Mouse (Mus musculus): ENCODE measurements at regions not wholly inside any gene's neighbourhood (a gene's known extent, or its start where the extent isn't known, plus 50 kb on each side); places are given as distances from the start of the nearest gene placed in this dataset.
"Not testable (repeated sequence)": the region's sequence is repeated elsewhere in the genome, so short reads cannot be mapped to it uniquely, and the experiment has no call there.

GRCm38 (mm10) chr14:58300411-58300887 lies 230.1 kb downstream of the Fgf9 start:
- no peaks in the 10 kb centered on the region for H3K27me3 ChIP-seq (ENCODE audit: insufficient read depth, low read length)

DNA sequence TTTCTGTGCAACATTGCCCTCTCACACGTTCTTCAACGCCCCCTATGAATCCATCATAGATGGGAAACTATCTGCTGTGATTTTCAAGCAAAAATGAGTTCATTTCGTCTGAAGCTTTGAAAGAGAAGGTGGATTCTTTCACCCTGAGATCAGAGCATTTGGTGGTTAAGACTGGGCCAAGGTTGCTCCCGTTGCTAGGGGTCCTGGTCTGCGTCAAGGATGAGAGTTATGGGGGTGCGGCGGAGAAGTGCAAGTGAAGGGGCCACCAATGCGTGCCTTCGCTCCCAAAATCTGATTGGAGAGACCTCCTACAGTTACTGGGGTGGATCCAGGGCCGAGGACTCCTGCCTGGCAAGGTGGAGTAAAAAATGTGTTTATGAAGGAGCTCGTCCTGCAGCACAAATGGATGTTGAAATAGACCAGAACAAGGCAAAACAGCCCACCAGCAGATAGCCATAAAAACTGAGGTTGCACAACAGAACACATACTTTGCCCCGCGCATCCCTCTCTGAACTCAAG lies 215.7 kb downstream of the Fgf9 start:
- no peak overlapping the region for H3K4me3 ChIP-seq (ENCODE audit: low read length)
- no peak for TF ChIP-seq CTCF (IDR thresholded peaks at IDR 0.05; ENCODE audit: low read depth)
- 79% methylated on average over 13 of the region's 13 CpGs for WGBS
- no peaks in the 10 kb centered on the region for H3K36me3 ChIP-seq (ENCODE audit: insufficient read depth, low read length)
- H3K4me1 ChIP-seq (ENCODE audit: insufficient read depth, low read length) = no peaks in the 10 kb centered on the region
- ATAC-seq = no peak
- no peaks in the 10 kb centered on the region for H3K27me3 ChIP-seq (ENCODE audit: insufficient read depth, low read length)
- H3K9ac ChIP-seq (replicated peaks; ENCODE audit: low read length) = no peak overlapping the region
- DNase-seq (ENCODE audit: low spot score) = no peak
- no peak overlapping the region for H3K27ac ChIP-seq
- H3K4me2 ChIP-seq (ENCODE audit: low read depth, low read length) = no peak overlapping the region
- H3K9me3 ChIP-seq (ENCODE audit: low read length) = no peaks in the 10 kb centered on the region

More at GRCm38 (mm10) chr14:58300411-58300887, 230.1 kb downstream of the Fgf9 start:
- Histone ChIP-seq H3K27ac (no peak overlapping the region), H3K4me3 (ENCODE audit: low read length) (no peak overlapping the region), H3K4me1 (ENCODE audit: insufficient read depth, low read length) (no peaks in the 10 kb centered on the region), H3K9ac (replicated peaks; ENCODE audit: low read length) (no peak overlapping the region), H3K4me2 (ENCODE audit: low read depth, low read length) (no peak overlapping the region), H3K9me3 (ENCODE audit: low read length) (no peaks in the 10 kb centered on the region), H3K36me3 (ENCODE audit: insufficient read depth, low read length) (no peaks in the 10 kb centered on the region)
- WGBS = 71% methylated on average over 10 of the region's 10 CpGs
- ATAC-seq = no peak
- DNase-seq (ENCODE audit: low spot score) = no peak
- TF ChIP-seq CTCF (IDR thresholded peaks at IDR 0.05; ENCODE audit: low read depth) = no peak

DNA sequence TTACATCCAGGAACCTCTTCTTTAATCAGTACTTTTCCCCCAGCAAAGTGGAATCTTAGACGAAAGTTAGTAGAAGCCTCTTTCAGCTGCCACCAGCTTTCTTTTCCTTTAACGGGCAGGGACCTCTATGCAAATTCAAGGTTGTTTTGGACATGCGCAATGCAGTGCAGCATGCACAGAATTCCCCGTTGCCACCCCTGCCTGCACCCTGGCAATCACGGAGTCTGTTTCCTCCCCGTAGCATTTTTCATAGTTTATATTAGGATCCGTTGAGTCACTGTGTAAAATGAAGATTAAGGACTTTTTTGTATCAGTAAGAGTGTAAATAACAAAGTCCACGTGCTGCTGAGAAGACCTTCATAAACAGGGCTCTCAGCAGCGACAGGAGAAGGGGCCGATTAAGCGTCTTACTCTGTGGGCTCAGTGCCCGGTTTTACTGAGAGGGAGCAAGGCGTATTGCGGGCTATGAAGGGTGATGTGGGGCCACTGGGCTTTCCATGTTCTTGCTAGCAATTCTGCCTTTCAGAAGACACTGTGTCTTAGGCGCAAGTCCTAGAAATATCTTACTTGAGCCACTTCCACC lies 212.5 kb downstream of the Fgf9 start:
- no peaks in the 10 kb centered on the region for H3K27me3 ChIP-seq (ENCODE audit: insufficient read depth, low read length)
- no peak for ATAC-seq
- peak; percentile 39 for DNase-seq (ENCODE audit: low spot score)

GRCm38 (mm10) chr14:58282264-58282663 lies 211.9 kb downstream of the Fgf9 start:
- TF ChIP-seq CTCF (IDR thresholded peaks at IDR 0.05; ENCODE audit: low read depth) = no peak
- Histone ChIP-seq H3K27ac (no peak overlapping the region), H3K9ac (replicated peaks; ENCODE audit: low read length) (no peak overlapping the region), H3K9me3 (ENCODE audit: low read length) (no peaks in the 10 kb centered on the region), H3K4me3 (ENCODE audit: low read length) (no peak overlapping the region), H3K36me3 (ENCODE audit: insufficient read depth, low read length) (no peaks in the 10 kb centered on the region), H3K4me1 (ENCODE audit: insufficient read depth, low read length) (no peaks in the 10 kb centered on the region), H3K4me2 (ENCODE audit: low read depth, low read length) (no peak overlapping the region), H3K27me3 (ENCODE audit: insufficient read depth, low read length) (no peaks in the 10 kb centered on the region)
- 62% methylated on average over 3 of the region's 3 CpGs for WGBS
- DNase-seq (ENCODE audit: low spot score) = no peak
- ATAC-seq = no peak

More for the DNA sequence above, 212.5 kb downstream of the Fgf9 start:
- Histone ChIP-seq H3K9ac (replicated peaks; ENCODE audit: low read length) (no peak overlapping the region), H3K36me3 (ENCODE audit: insufficient read depth, low read length) (no peaks in the 10 kb centered on the region), H3K27ac (no peak overlapping the region), H3K4me1 (ENCODE audit: insufficient read depth, low read length) (no peaks in the 10 kb centered on the region), H3K4me3 (ENCODE audit: low read length) (peak overlapping the region; percentile 15; the same call in 1 of the 2 replicates), H3K4me2 (ENCODE audit: low read depth, low read length) (peak overlapping the region; percentile 38), H3K9me3 (ENCODE audit: low read length) (no peaks in the 10 kb centered on the region)
- no peak for TF ChIP-seq CTCF (IDR thresholded peaks at IDR 0.05; ENCODE audit: low read depth)
- 58% methylated on average over 15 of the region's 15 CpGs for WGBS

- H3K4me1 ChIP-seq (ENCODE audit: insufficient read depth, low read length); H3K4me2 ChIP-seq (ENCODE audit: low read depth, low read length); ATAC-seq; H3K9me3 ChIP-seq (ENCODE audit: low read length); H3K9ac ChIP-seq (replicated peaks; ENCODE audit: low read length); DNase-seq (ENCODE audit: low spot score); H3K36me3 ChIP-seq (ENCODE audit: insufficient read depth, low read length); H3K4me3 ChIP-seq (ENCODE audit: low read length); H3K27me3 ChIP-seq (ENCODE audit: insufficient read depth, low read length); H3K27ac ChIP-seq: not testable (repeated sequence)
- 66% methylated on average over 2 of the region's 2 CpGs for WGBS
Observed at GRCm38 (mm10) chr14:58274440-58274839, 204.1 kb downstream of the Fgf9 start.

DNA sequence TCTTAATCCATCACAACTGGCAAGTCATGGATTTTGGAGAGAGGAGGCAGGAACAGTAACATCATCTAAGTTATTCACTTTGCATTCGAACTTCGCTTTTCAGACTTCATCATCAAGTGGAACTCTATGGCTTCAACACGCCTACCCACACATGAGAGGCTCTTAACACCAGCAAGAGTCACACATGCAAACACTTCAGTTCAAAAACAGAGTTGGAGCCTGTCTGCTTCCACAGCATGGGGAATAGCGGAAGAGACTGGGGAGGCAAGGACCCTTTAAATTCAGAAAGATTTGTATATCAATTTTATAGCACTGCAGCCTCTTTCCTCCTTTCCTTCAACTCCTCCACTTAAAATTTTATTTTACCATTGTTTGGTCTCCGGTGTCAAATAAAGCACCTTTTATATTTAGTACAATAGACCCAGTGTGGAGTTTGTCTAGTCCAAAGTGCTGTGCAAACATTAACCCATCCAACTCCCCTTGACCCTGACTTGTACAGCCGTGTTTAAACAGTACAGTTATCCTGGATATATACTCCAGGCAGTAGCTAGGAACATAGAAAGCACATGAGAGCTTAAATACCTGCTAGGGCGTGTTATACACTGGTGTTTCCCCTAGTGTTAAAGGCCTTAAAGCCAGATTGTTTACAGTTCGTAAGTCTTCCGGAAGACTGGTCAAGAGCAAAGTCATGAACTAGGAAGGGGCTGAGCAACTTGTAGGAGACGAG lies 203.5 kb downstream of the Fgf9 start:
- H3K27ac ChIP-seq = no peak overlapping the region
- no peak overlapping the region for H3K9ac ChIP-seq (replicated peaks; ENCODE audit: low read length)
- ATAC-seq (no peak), DNase-seq (ENCODE audit: low spot score) (no peak)
- H3K9me3 ChIP-seq (ENCODE audit: low read length) = no peaks in the 10 kb centered on the region
- WGBS = 77% methylated on average over 10 of the region's 10 CpGs
- no peaks in the 10 kb centered on the region for H3K36me3 ChIP-seq (ENCODE audit: insufficient read depth, low read length)
- H3K4me1 ChIP-seq (ENCODE audit: insufficient read depth, low read length) = no peaks in the 10 kb centered on the region
- H3K4me3 ChIP-seq (ENCODE audit: low read length) = no peak overlapping the region
- no peaks in the 10 kb centered on the region for H3K27me3 ChIP-seq (ENCODE audit: insufficient read depth, low read length)
- no peak for TF ChIP-seq CTCF (IDR thresholded peaks at IDR 0.05; ENCODE audit: low read depth)
- H3K4me2 ChIP-seq (ENCODE audit: low read depth, low read length) = no peak overlapping the region

DNA sequence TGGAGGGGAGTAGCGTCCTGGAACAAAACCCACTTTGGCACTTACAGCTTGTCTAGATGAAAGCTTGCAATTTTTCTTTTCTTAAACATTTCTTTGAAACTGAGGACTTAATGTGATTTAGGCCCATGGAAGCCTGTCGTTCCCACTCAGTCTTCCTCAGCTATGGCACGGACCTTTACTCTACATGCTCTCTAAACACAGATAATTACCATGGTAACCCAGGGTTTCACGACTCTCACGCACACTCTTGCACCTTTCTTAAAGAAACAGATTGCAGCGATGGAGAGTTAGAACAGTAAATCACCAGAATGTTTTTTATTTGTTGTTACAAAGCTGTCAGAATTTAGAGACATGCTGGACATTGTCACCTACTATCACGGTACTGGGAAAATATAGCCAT lies 195.0 kb downstream of the Fgf9 start:
- Histone ChIP-seq H3K4me2 (ENCODE audit: low read depth, low read length) (no peak overlapping the region), H3K27me3 (ENCODE audit: insufficient read depth, low read length) (no peaks in the 10 kb centered on the region), H3K9me3 (ENCODE audit: low read length) (no peaks in the 10 kb centered on the region), H3K9ac (replicated peaks; ENCODE audit: low read length) (no peak overlapping the region), H3K4me1 (ENCODE audit: insufficient read depth, low read length) (no peaks in the 10 kb centered on the region), H3K4me3 (ENCODE audit: low read length) (no peak overlapping the region), H3K36me3 (ENCODE audit: insufficient read depth, low read length) (no peaks in the 10 kb centered on the region), H3K27ac (no peak overlapping the region)
- 51% methylated on average over 7 of the region's 7 CpGs for WGBS
- DNase-seq (ENCODE audit: low spot score) (no peak), ATAC-seq (no peak)
- no peak for TF ChIP-seq CTCF (IDR thresholded peaks at IDR 0.05; ENCODE audit: low read depth)

All from hindbrain, postnatal 0 days (tissue).